Mouse (Mus musculus) lung, postnatal 14 days (tissue): ENCODE results near the gene Nat8f6.
"Not testable (repeated sequence)": the region's sequence is repeated elsewhere in the genome, so short reads cannot be mapped to it uniquely, and the experiment has no call there.

Experiments used
- DNase-seq: peaks from one replicate; pipeline ENCODE4 v3.0.0; 2021

Gene Nat8f6

GRCm38 (mm10) chr6:85835104-85835503, 14.3 kb upstream of the Nat8f6 start:
- DNase-seq = not testable (repeated sequence)

DNA sequence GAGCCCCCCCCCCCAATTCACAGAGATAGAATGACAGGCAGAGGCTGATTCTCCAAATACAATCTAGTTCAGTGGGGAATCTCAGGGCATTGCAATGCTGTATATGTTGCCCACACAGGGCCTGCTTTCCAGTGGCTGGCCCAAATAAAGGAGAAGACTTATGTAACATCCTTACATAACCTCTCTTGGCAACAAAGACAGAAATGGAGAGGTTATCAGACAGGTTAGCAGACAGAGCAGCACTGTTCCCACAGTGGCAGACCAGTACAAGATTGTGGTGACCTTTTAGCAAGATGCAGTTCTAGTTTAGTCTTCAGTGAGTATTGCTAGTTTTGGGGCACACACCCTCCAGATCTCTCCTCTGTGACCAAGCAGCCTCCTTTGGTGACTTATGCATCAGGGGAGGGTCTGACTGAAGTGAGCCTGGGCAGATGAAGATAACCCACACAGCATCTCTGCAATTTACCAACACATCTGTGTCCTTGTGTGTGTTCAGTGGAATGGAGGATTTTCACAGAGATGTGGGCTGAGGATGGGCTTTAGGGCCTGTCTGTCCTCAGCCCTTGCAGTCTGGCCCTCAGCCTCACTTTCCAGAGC, 13.8 kb upstream of the Nat8f6 start:
- DNase-seq = not testable (repeated sequence)

GRCm38 (mm10) chr6:85831796-85832321, 11.1 kb upstream of the Nat8f6 start, which contains the start of gene Nat8:
Gene Nat8 (minus strand): TSS chr6:85832082.
- DNase-seq = no peak

DNA sequence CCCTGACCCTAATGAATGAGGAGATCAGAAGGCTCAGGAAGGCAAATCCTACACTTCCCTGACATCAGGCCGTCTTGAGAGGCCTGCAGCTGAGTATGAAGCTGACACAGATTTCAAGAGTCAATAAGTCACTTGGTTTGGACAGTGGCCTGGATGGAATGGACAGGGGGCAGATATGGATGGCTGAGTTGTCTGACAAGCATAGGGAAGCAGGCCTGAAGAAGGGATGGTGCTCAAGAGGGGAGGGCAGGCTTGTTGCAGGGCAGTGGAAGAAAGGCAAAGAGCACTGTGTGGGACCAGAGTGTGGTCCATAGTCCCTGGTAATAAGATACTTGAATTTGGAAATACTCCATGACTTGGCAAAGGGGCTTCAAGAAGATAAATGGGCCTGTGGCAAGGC, 8.7 kb upstream of the Nat8f6 start:
- DNase-seq = no peak

DNA sequence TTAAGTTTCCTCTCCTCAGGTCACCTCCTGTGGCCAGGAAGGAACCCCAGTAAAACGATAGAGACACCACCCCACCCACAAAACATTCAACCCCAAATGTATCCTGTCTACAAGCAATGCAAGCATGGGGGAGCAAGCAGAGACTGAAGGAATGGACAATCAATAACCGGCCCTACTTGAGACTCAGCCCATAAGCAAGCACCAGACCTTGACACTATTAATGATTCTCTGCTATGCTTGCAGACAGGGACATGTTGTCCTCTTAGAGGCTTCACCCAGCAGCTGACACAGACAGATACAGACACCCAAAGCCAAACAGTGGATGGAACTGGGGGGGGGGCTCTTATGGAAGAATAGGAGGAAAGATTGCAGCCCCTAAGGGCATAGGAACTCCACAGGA, 5.1 kb upstream of the Nat8f6 start:
- no peak for DNase-seq

GRCm38 (mm10) chr6:85823382-85824090, 2.8 kb upstream of the Nat8f6 start:
- no peak for DNase-seq

DNA sequence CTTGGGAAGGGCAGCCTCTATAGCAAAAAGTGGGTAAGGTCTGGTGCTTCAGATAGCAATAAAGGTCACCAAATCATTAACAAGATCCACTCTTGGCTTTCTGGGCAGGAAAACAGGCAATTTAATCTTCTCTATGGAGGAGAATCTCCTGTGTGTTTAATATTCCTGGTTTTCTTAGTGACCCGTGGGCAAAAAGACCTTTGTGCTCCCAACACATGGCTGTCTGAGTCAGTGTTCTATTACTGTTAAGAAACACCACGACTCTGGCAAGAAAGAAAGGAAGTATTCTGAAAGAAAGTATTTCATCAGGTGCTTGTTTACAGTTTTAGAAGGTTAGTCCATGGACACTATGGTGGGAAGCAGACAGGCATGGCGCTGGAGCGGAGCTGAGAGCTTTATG, 1.5 kb upstream of the Nat8f6 start:
- DNase-seq = no peak

DNA sequence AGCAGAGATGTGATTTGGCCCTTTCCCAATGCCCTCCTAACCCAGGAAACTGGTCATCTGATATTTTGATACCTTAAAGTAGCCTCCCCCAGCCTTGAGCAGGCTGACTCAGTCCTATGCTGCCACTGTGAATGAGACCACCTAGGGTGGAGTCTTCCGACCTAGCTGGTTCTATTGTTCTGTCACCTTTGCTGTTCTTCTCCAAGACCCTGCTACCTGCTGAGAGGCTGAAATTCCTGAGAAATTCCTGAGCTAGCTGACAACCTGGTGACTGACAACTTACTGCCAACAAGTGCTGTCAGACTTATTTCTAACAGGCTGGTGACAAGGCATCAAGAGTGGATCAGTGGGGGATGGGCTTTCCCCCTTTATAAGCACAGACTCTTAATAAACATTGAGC, 2.4 kb downstream of the Nat8f6 start:
- DNase-seq = no peak

GRCm38 (mm10) chr6:85813339-85813738, 7.4 kb downstream of the Nat8f6 start:
- DNase-seq = no peak

DNA sequence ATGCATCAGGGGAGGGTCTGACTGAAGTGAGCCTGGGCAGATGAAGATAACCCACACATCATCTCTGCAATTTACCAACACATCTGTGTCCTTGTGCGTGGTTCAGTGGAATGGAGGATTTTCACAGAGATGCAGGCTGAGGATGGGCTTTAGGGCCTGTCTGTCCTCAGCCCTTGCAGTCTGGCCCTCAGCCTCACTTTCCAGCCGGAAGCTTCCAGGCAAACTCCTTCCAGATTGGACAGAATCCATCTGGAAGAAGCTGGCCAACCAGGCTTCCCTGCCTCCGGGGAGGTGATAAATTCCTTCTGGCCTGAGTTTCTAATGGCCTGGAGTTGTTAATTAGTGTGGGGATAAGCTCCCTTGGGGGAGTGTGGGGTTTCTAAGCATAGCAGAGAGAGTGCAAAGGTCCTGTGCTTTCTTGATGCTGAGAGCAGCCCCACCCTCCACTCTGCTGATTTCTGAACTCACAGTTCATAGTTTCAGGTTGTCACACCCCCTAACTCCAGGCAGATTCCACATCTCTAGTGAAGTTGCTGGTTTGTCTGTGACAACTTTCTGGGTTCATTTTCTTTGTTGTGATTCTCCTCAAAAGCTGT, 9.7 kb downstream of the Nat8f6 start:
- DNase-seq = not testable (repeated sequence)

GRCm38 (mm10) chr6:85810514-85810913, 10.2 kb downstream of the Nat8f6 start:
- DNase-seq = not testable (repeated sequence)

DNA sequence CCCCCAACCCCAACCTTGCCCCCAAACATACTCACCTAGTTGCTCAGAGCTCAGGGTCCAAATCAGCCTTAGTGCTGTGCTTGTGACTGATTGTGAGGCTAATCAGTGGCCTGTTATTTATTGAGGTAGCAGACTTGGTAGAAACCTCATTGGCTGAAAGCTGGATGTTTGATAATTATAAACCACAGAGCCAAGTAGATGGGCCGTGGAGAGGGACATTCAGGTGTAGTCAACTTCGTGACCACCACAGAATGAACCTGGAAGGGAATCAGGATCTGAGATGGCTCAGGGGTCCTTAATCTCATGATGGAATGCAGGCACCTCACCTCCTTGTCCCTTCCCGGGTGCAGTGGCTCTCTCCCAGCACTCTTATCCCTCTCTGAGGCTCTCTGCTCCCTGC, 11.0 kb downstream of the Nat8f6 start:
- DNase-seq = not testable (repeated sequence)

DNA sequence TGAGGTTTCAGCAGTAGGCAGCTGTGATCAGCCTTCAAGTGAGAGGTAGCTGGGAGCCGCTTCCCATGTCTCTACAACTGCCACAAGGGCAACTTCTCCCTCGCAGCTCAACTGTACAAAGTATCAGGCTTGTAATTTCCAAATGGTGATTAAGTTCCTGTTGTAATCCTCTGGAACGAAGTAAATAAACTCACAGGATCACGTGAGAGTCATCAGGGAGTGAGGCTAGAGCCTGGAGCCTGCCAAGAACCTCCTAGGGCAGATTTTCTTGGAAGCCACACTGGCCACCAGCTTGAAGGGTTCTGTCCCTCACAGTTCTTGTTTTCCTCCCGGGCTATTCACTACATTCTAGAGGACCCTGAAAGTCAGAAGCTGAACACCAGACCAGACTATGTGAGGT, 17.6 kb downstream of the Nat8f6 start:
- DNase-seq = peak; percentile 8

DNA sequence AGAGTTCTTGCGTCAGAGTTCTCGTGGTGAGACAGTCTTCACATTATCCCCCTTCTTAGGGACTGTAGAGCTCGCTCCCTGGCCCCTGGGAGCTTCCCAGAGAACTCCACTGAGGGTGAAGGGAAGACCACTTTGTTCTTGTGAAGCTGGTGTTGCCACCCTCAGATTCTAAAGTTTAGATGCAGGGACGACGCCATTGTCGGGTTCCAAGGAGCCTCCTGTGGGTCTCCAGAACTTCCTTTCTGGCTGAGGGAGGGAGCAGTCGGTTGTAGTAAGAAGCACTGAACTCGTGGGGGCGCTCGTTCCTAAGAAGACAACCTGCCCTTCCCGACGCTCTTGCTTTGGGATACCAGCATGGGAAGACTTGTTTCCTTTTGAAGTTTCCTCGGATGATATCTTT, 55.2 kb downstream of the Nat8f6 start, which contains the start of gene Nat8f3:
Gene Nat8f3 (minus strand): TSS at position 223 of the 400 bp plus-strand sequence.
- DNase-seq = peak; percentile 46

GRCm38 (mm10) chr6:85763127-85764070, 57.4 kb downstream of the Nat8f6 start:
- not testable (repeated sequence) for DNase-seq

GRCm38 (mm10) chr6:85762678-85763077, 58.1 kb downstream of the Nat8f6 start:
- not testable (repeated sequence) for DNase-seq
